Mouse (Mus musculus): ENCODE results near the gene Qprt. TPM values are rescaled to one million over a fixed set of nuclear protein-coding genes. Genes with fewer than 3 reads are reported as not detected.

Qprt gene
- polyA plus RNA-seq, 1 experiment from 2014 or later: not detected

Other genes starting within 250 kb of the Qprt start
- gene Taok2, start 237.5 kb downstream of the Qprt start, polyA plus RNA-seq (2014; fragmentation: Nextera tagmentation; extraction: Ambion mirVana): 28.9 and 36.5 TPM in 2 replicates
- gene Tmem219, start 199.3 kb downstream of the Qprt start, polyA plus RNA-seq (2014; fragmentation: Nextera tagmentation; extraction: Ambion mirVana): 29.4 and 32.2 TPM in 2 replicates
- 92.9 and 103 TPM in 2 replicates for gene Kctd13, start 193.3 kb downstream of the Qprt start, polyA plus RNA-seq (2014; fragmentation: Nextera tagmentation; extraction: Ambion mirVana)
- 5.8 and 10.6 TPM in 2 replicates for gene Asphd1, start 172.6 kb downstream of the Qprt start, polyA plus RNA-seq (2014; fragmentation: Nextera tagmentation; extraction: Ambion mirVana)
- gene Sez6l2, start 171.7 kb downstream of the Qprt start, polyA plus RNA-seq (2014; fragmentation: Nextera tagmentation; extraction: Ambion mirVana): 70.9 and 85.0 TPM in 2 replicates
- gene Cdipt, start 146.3 kb downstream of the Qprt start, polyA plus RNA-seq (2014; fragmentation: Nextera tagmentation; extraction: Ambion mirVana): 105 and 107 TPM in 2 replicates
- 0.86 and 1.2 TPM in 2 replicates for gene Cdiptos, start 146.1 kb downstream of the Qprt start, polyA plus RNA-seq (2014; fragmentation: Nextera tagmentation; extraction: Ambion mirVana)
- gene Mvp, start 107.6 kb downstream of the Qprt start, polyA plus RNA-seq (2014; fragmentation: Nextera tagmentation; extraction: Ambion mirVana): 2.4 and 4.8 TPM in 2 replicates
- not detected in 2 replicates for gene Pagr1b, start 105.7 kb downstream of the Qprt start, polyA plus RNA-seq (2014; fragmentation: Nextera tagmentation; extraction: Ambion mirVana)
- 30.4 and 46.9 TPM in 2 replicates for gene Pagr1a, start 104.9 kb downstream of the Qprt start, polyA plus RNA-seq (2014; fragmentation: Nextera tagmentation; extraction: Ambion mirVana)
- 36.3 and 60.2 TPM in 2 replicates for gene Gm42742, start 101.1 kb downstream of the Qprt start, polyA plus RNA-seq (2014; fragmentation: Nextera tagmentation; extraction: Ambion mirVana)
- 41.4 and 63.5 TPM in 2 replicates for gene Prrt2, start 101.0 kb downstream of the Qprt start, polyA plus RNA-seq (2014; fragmentation: Nextera tagmentation; extraction: Ambion mirVana)
- 61.7 and 64.8 TPM in 2 replicates for gene Maz, start 95.2 kb downstream of the Qprt start, polyA plus RNA-seq (2014; fragmentation: Nextera tagmentation; extraction: Ambion mirVana)
- gene Kif22, start 79.8 kb downstream of the Qprt start, polyA plus RNA-seq (2014; fragmentation: Nextera tagmentation; extraction: Ambion mirVana): 12.7 and 13.9 TPM in 2 replicates
- gene Zg16, start 34.9 kb downstream of the Qprt start, polyA plus RNA-seq (2014; fragmentation: Nextera tagmentation; extraction: Ambion mirVana): not detected in 2 replicates
- 1.4 and 1.6 TPM in 2 replicates for gene AI467606, start 30.9 kb downstream of the Qprt start, polyA plus RNA-seq (2014; fragmentation: Nextera tagmentation; extraction: Ambion mirVana)
- not detected in 2 replicates for gene Spn, start 15.6 kb upstream of the Qprt start, polyA plus RNA-seq (2014; fragmentation: Nextera tagmentation; extraction: Ambion mirVana)
- gene Cd2bp2, start 73.8 kb upstream of the Qprt start, polyA plus RNA-seq (2014; fragmentation: Nextera tagmentation; extraction: Ambion mirVana): 58.1 and 71.9 TPM in 2 replicates
- gene Tbc1d10b, start 86.2 kb upstream of the Qprt start, polyA plus RNA-seq (2014; fragmentation: Nextera tagmentation; extraction: Ambion mirVana): 28.5 and 29.4 TPM in 2 replicates
- 8.5 and 12.5 TPM in 2 replicates for gene Mylpf, start 86.7 kb upstream of the Qprt start, polyA plus RNA-seq (2014; fragmentation: Nextera tagmentation; extraction: Ambion mirVana)
- 21.5 and 24.0 TPM in 2 replicates for gene Zfp553, start 110.8 kb upstream of the Qprt start, polyA plus RNA-seq (2014; fragmentation: Nextera tagmentation; extraction: Ambion mirVana)
- 7.2 and 9.1 TPM in 2 replicates for gene Sept1, start 110.9 kb upstream of the Qprt start, polyA plus RNA-seq (2014; fragmentation: Nextera tagmentation; extraction: Ambion mirVana)
- gene Zfp771, start 122.0 kb upstream of the Qprt start, polyA plus RNA-seq (2014; fragmentation: Nextera tagmentation; extraction: Ambion mirVana): 68.1 and 68.8 TPM in 2 replicates
- 109 and 138 TPM in 2 replicates for gene Dctpp1, start 138.5 kb upstream of the Qprt start, polyA plus RNA-seq (2014; fragmentation: Nextera tagmentation; extraction: Ambion mirVana)
- gene Sephs2, start 151.8 kb upstream of the Qprt start, polyA plus RNA-seq (2014; fragmentation: Nextera tagmentation; extraction: Ambion mirVana): 77.7 and 78.9 TPM in 2 replicates
- gene Itgal, start 174.0 kb upstream of the Qprt start, polyA plus RNA-seq (2014; fragmentation: Nextera tagmentation; extraction: Ambion mirVana): 0.09 and 0.17 TPM in 2 replicates
- gene Zfp768, start 223.4 kb upstream of the Qprt start, polyA plus RNA-seq (2014; fragmentation: Nextera tagmentation; extraction: Ambion mirVana): 3.3 and 6.0 TPM in 2 replicates

Data from neural tube, embryonic 14.5 days (tissue).